Mouse (Mus musculus): Measurements from ENCODE around the gene Slc1a3.

Slc1a3 gene

DNA sequence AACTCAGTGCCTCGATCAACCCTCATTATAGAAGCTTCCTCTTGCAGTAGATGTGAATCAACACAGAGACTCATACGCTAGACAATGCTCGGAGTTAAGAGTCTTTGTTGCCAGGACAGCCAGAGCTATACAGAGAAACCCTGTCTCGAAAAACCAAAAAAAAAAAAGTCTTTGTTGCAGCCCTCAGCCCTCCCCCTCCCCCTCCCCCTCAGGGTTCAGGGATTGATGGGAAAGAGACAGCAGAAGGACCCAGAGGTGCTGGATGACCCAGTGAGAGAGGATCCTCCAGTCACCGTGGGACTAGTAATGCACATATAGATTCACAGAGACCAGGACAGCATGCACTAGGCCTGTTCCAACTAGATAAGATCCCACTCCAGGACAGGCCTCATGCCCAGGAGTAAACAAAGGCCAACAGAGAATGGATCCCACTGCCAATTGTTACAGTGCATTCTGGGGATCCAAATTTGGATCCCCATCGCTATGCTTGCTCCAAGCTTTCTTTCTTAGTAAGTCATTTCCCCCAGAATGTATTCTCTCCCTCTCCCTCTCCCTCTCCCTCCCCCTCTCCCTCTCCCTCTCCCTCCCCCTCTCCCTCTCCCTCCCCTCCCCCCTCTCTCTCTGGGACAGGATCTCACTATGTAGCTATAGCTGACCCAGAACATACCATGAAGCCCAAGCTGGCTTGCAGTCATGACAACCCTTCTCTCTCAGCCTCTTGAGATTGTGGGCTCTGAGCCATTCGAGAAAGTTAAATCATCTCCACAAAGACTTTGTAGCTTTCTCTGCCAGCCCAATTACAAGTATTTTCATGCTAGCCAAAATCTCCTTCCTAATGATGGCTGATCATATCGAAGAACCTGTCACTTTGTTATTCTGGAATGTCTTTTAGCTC is 52.2 kb downstream of the Slc1a3 start:
- DNase-seq (ENCODE audit: low spot score) = no peak

DNA sequence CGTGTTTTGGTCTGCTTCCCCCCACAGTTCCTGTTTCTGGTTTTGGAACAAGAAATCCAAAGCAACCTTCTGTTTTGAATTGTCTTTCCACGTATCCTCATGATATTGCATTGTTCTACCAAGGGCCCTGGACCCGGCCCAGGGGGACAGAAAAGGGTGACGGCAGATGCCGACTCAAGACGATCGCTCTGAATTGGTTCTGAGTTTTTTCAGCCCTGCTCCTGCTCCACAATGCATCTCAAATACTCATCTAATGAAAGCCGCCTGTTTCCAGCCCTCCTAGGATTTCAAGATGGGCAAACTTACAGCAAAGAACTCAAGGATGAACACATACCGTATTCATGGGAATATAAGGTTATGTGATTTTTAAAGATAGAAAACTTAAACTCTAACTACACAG is 55.3 kb downstream of the Slc1a3 start:
- no peak for DNase-seq (ENCODE audit: low spot score)

DNA sequence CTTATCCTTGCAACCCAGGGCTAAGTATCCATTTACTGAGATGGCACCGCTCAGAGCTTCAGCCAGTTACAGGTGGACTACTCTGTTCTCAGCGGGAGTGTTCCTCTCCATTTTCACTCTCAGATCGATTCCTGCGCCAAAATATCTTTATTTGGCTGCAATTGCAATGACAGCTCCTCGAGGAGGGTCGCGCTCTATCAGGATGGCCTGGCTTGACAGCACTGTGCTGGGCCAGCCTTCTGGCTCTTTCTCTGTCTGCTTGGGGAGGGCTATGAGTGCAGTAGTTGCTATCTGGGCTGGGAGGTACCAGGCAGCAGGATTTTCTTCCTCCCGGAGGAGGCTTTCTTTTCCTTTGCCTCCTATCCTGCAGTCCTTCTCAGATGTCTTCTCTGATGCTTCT is 57.9 kb downstream of the Slc1a3 start:
- DNase-seq (ENCODE audit: low spot score) = no peak

DNA sequence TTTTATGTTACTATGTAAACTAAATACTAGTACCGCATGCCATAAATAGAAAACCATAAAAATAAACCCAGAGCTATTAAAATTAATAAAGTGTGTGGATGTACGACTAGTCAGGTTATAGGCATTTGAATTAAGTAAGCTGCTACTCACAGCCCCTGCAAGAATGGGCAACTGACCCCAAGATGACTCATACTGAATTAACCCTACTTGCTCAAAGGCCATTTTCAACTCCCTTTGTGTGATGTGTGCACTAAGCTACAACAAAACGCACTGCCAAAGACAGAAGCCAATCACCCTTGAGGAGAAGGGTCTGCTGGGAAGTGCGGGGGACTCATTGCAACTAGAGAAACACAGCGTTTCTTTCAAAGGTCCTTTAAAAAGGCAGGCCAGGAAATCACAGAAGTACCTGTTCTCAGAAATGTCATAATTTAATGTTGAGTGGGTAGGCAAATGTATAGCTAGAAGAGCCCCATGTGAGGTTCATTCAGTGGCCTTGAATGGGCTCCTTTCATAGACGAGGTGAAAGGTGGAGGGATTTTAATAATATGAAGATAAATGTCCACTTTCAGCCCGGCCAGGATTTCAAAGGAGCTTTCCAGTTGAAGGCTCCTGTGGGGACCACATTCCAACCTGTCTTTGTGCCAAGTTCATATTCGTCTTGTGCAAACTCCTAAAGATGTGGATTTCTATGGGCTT is 66.4 kb downstream of the Slc1a3 start:
- no peak for DNase-seq (ENCODE audit: low spot score)

DNA sequence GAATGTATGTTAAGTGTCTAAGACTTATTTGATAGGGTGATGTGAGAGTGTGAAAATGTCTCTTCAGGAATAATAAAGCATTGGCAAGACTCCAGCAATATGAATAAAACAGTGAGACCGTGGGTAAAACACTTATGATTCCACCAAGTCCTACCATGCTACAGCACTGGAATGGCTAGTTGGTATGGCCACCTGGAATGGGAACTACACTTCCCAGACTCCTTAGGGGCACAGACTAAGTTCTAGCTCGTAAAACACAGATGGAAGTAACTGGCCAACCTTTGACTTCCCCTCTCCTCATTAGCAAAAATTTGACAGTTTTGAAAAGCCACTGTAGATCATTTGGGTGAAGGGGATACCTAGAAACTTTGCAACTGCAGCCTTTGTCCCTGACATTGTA is 70.7 kb downstream of the Slc1a3 start:
- DNase-seq (ENCODE audit: low spot score) = no peak

DNA sequence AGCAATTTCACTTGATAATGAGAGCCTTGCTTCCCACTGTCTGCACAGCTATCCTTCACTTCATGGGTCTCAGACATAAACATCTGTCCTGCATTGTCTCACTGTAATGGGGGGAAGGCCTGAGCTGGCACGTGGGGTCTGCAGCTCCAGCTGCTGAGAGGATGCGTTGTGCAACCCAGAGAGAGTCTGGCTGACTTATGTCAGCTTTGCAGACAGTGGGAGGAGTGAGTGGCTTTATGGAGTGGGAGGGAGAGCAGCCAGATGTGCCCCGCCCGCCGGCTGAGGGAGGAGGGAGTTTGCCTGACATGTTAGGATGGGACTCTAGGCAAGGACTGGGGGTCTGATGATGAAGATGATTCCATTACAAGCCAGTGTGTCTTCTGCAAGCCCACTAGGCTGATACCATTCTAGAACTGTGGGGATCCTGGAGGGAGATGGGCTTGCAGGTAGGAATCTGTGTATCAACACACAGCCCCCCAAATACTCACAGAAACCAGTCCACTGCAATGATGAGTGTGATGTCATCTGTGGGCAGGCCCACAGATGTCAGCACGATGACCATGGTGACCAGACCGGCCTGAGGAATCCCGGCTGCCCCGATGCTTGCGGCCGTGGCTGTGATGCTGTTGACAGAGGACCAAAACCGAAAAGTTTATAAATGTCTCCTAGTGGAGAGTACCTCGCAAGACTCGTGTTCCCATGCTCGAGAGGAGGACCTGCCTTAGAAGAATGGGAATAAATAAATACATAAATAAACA is 71.8 kb downstream of the Slc1a3 start:
- DNase-seq (ENCODE audit: low spot score) = no peak

DNA sequence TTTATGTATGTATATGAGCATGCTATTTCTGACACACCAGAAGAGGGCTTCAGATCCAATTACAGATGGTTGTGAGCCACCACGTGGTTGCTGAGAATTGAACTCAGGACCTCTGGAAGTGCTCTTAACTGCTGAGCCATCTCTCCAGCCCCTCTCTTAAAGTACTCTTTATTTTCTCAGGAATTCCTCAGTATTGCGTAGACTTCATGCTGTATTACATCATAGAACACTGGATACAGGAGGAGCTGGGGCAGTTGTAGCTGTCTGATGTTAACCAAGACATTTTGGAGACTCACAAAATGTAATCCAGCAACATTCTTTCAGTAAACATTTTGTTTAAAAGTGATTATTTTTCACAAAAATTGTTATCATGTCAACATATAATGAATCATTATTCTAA is 73.3 kb downstream of the Slc1a3 start:
- no peak for DNase-seq (ENCODE audit: low spot score)

DNA sequence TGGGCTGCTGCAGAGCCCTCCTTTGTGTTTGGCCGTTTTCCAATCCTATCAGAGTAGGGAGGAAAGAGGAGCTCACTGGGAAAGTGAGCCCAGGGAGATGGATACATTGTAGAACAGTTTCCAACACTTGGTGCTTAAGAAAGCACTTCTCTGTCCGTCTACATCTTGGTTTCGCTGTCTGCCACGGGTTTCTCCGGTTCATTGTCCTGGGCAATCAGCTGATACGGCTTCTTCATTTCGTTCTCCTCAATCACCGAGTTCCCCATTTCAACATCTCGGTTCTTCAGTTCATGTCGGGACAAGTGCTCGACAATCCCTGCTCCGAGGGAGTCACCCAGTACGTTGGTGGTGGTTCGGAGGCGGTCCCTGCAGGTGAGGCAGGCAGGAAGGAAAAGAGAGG is 74.6 kb downstream of the Slc1a3 start:
- DNase-seq (ENCODE audit: low spot score) = no peak

DNA sequence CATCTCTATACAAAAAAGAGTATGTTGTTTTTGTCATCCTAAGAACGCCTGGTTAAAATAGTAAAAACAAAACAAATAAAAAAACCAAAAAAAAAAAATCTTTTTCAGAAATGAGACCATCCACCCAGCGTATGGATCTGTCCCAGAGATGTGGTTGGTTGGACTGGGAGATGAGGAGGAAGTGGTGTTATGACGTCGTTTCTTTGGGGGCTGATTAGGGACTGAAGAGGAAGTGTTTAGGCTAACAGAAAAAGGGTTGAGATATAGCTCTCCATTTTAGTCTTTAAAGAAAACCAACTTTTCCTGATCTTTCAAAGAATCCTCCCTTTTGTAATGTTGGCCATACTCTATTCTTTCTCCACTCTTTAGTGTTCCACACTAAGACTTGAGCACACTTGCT is 75.8 kb downstream of the Slc1a3 start:
- DNase-seq (ENCODE audit: low spot score) = no peak

DNA sequence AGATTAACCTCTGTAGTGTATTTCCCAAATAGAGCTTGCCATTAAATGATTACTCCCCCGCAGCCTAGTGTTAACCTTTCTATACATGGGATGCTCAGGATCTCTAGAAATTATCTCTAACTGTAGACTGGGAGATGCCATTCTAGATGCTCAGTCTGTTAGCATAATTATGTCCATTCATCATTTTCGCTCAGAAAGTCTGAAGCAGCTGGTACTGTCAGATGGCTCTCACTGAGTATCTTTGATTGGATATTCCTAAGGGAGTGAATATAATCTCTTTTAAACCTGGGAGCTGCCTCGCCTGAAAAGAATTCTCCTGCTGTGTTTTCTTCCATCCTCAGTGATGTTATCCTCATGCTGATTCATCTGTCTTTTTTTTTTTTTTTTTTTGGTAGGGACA is 76.2 kb downstream of the Slc1a3 start:
- no peak for DNase-seq (ENCODE audit: low spot score)

DNA sequence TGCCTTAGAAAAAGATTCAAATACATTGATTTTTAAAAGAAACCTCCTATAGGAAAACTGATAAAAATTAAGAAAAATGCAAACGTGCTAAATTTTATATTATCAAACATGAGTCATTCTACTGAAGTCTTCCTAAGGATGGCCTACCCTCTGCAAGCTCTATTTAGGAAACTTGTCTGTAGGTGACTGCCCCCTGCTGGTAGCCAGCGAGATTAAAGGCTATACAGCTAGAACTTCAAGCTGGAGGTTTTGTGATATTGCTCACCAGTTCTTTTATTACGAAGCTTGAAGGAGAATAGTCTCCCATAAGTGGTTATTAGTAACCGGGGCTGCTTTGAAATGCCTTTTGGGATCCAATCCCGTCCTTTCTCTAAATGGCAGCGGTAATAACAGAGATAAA is 77.2 kb downstream of the Slc1a3 start:
- DNase-seq (ENCODE audit: low spot score) = no peak

DNA sequence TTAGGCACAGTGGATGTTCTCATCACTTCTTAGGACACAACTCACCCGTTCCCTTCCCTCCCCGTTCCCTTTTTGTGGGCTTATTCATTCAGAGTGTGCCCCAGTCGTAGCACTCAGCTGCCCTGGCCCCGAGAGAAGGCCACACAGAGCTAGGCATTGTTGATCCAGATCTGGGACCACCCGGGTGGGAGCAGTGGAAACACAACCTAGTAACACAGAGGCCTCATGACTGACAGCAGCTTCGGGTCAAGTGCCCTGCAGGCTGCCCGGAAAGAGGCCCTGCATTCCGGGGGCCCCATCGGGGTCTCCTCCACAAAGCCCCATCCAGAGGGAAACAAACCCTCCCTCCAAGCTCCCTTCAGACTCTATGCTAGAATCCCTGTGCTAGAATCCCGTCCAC is 78.2 kb downstream of the Slc1a3 start:
- DNase-seq (ENCODE audit: low spot score) = no peak

DNA sequence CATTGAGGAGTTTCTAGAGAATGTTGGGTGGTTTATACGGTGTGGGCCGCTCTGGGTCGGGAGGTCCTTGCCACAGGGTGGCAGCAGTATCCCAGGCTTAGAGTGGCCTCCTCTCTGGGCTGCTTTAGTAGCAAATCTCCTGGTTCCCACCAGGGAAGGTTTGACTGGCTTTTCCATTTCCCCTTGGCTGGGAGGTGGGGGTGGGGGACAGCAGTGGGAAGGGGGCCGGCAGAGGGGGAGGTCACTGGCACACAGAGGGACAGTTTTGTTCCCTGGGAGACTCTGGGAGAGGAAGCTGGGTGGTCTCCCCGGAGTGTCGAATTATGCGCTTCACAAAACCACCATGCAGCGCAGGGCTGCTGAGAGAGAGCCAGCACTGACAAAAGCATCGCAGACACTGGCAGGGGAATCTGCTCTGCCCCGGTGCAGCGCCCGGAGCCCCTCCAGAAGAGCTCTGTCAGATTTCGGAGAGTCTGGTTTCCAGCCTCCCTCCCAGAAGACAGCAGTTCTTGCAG is 81.2 kb downstream of the Slc1a3 start:
- DNase-seq (ENCODE audit: low spot score) = peak; percentile 69

DNA sequence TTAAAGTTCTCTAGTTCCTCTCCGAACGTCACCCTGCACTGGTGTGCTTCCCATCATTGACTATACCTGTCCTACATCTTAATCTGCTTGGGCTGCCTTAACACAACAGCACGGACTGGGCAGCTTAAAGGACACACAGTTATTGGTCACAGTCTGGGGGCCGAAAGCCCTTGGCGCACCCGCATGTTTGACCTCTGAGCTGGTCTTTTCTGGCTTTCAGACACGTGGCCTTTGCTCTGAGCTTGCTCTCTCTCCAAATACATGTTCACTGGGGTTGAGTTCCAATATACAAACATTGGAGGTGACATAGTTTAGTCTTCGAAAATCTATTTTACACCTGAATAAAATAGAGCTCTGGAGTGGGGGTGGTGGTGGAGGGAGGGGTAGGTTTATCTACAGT is 82.4 kb downstream of the Slc1a3 start:
- DNase-seq (ENCODE audit: low spot score) = no peak

DNA sequence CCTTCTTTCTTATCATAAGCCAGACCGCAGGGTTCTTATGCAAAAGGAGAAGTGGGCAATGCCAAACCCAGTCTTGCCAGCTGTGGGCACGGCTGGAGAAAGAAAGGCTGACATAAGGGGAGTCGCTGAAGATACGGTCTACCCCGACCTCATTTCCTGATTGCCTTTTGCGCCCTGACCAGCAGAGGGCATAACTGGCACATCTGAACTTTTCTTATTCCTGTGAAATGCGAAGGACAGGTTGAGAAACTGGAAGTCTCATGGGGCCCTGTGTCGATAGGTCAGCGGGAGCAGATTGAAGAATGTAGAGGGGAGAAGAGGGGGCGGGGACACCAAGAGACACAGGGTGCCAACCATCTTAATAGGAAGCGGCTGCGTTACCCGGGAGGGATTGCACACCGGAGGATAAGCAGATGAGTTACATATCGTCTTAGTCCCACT is 83.4 kb downstream of the Slc1a3 start:
- peak; percentile 56 for DNase-seq (ENCODE audit: low spot score)

DNA sequence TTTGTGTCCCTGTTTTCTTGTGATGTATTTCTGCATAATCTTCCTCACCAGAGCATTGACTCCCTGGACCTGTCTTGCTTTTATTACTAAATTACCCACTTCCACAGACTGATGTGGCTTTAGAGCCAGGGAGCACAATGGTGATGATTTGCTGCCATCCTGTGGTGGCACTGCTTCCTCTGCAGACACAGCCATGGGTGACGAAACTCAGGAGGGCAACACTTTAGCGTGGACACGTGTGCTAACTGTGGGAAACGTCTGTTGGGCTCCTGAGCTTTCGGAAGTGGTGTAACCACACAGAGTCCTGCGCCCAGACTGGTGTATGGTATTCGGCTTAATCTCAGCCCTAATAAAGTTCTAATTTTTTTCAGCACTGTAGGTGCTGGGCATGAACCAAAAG is 85.2 kb downstream of the Slc1a3 start:
- no peak for DNase-seq (ENCODE audit: low spot score)

DNA sequence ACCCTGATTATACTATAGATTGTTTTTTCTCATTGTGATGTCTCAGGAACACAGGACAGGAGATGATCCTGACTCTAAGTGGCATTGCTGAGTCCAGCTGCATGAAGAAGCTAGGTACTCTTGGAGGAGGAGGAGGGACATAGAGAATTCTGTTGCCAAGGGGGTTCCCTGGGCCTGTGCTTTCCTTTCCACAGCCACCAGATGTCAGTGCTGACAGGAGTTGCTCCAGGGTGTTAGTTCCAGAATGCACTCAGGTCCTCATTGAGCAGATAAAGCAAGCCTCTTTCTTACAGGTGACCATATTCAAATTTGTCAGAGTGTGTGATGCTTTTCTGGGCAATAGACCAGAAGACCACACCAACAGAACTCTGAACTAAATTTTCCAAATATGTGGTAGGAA is 86.7 kb downstream of the Slc1a3 start:
- no peak for DNase-seq (ENCODE audit: low spot score)

DNA sequence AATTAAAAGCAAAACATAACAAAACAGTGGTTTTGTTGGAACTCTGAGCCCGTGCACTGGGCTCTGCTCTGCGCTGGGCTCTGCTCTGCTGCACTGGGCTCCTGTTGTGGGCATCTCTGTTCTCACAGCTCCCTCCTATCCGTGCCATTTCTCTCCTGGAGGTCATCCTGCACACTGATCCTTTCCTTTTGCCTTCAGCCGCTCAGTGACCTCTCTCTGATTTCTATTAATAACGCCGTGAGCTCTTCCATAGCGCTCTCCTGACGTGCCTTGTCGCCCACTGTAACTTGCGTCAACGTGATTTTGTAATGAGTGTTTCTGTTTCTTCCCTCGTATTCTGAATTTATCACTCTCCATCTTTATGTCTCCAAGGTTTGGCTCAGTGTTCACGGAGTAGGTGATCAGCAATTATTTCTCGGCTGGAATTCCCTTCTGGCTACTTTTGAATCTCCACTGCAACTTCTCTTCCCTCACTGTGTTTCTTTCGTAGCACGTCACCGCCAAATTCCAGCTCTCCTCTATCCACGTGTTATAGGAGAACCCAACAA is 91.0 kb downstream of the Slc1a3 start:
- DNase-seq (ENCODE audit: low spot score) = no peak

DNA sequence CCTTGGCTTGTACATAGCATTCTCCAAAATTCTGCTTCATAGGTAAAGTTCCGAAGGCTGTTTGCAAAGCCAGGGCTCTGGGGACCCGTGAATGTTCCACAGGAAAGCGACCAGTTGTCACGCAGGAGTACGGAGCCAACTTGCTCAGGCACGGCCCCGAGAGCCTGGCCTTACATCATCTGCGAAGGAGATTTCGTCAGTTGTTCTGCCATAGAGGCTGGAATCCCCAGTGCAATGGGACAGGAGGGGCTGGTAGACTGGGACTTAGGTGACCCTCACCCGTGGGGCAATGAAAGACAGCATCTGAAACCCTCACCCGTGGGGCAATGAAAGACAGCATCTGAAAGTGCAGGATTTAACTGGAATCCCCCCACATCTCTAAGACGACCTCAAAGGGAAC is 94.3 kb downstream of the Slc1a3 start:
- DNase-seq (ENCODE audit: low spot score) = no peak

DNA sequence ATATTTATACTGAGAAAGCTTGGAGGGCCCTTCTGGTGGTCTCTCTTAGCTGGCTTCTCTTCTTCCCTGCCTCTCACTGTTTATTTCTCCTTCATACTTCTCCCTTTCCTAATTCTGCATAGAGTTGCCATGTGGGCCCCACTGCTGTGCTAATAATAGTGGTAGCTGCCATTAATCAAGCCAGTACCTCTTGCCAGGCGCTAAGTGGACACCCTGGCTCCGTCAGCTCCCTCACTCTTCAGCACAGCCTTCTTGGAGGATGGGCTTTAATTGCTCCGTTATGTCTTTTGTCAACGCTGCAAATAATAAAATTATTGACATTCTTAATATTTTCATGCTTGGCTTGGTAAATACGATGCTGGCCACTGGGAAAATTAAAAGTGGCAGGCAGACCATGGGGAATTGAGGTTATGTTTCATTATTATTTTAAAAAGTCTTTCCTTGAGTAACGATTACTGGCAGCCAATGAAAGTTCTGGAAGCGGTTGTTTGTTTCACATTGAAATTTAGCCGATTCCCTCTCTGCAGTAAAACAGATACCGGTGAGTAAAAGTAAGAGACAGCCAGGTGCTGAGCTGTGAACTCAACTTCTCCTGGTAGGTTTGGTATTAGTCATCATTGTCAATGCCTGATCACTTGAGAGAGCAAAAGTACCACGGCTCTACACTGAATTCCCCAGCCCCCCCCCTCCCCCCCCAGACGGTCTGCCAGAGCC is 94.9 kb downstream of the Slc1a3 start:
- DNase-seq (ENCODE audit: low spot score) = no peak

DNA sequence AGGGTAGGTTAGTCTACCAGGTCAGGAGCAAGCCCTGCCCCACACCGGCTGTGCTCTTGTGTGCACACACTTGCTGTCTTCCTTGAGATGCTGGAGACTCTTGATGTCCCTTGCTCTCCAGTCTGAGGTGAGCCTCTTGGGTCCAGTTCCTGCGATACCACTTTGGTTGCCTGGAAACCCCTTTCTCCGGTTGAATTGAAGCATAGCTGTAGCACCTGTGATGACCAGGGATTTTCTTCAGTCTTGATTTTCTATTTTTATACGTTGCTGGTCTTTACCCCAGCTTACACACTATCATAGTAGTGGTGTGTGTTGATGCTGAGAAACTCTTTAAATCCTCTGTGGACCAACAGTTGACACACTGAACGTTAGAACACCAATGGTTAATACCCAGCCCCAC is 95.9 kb downstream of the Slc1a3 start:
- no peak for DNase-seq (ENCODE audit: low spot score)
